Mouse (Mus musculus): Measurements from ENCODE around the gene Arhgap22.

Gene Arhgap22

GRCm38 (mm10) chr14:33329297-33329805 is 115.5 kb downstream of the Arhgap22 start:
- DNase-seq (ENCODE audit: low spot score in 2 of 2): no peak

- no peak for DNase-seq (ENCODE audit: low spot score in 2 of 2)
Observed at GRCm38 (mm10) chr14:33330986-33331385, 117.2 kb downstream of the Arhgap22 start.

GRCm38 (mm10) chr14:33331627-33332026 is 117.8 kb downstream of the Arhgap22 start:
- DNase-seq (ENCODE audit: low spot score in 2 of 2): no peak

- DNase-seq (ENCODE audit: low spot score in 2 of 2): no peak
Observed at GRCm38 (mm10) chr14:33333833-33334232, 120.0 kb downstream of the Arhgap22 start.

- no peak for DNase-seq (ENCODE audit: low spot score in 2 of 2)
Observed at GRCm38 (mm10) chr14:33334402-33334801, 120.6 kb downstream of the Arhgap22 start.

- no peak for DNase-seq (ENCODE audit: low spot score in 2 of 2)
Observed at GRCm38 (mm10) chr14:33335733-33336132, 121.9 kb downstream of the Arhgap22 start.

GRCm38 (mm10) chr14:33338684-33339083 is 124.9 kb downstream of the Arhgap22 start:
- no peak for DNase-seq (ENCODE audit: low spot score in 2 of 2)

GRCm38 (mm10) chr14:33343131-33343725 is 129.4 kb downstream of the Arhgap22 start:
- DNase-seq (ENCODE audit: low spot score in 2 of 2): no peak

- no peak for DNase-seq (ENCODE audit: low spot score in 2 of 2)
Observed at GRCm38 (mm10) chr14:33346546-33346945, 132.7 kb downstream of the Arhgap22 start.

- no peak for DNase-seq (ENCODE audit: low spot score in 2 of 2)
Observed at GRCm38 (mm10) chr14:33347738-33348137, 133.9 kb downstream of the Arhgap22 start.

GRCm38 (mm10) chr14:33348146-33348545 is 134.3 kb downstream of the Arhgap22 start:
- DNase-seq (ENCODE audit: low spot score in 2 of 2): no peak

- no peak for DNase-seq (ENCODE audit: low spot score in 2 of 2)
Observed at GRCm38 (mm10) chr14:33351019-33351418, 137.2 kb downstream of the Arhgap22 start.

GRCm38 (mm10) chr14:33351984-33352722 is 138.3 kb downstream of the Arhgap22 start:
- no peak for DNase-seq (ENCODE audit: low spot score in 2 of 2)

- no peak for DNase-seq (ENCODE audit: low spot score in 2 of 2)
Observed at GRCm38 (mm10) chr14:33352890-33353289, 139.1 kb downstream of the Arhgap22 start.

- no peak for DNase-seq (ENCODE audit: low spot score in 2 of 2)
Observed at GRCm38 (mm10) chr14:33355276-33355675, 141.4 kb downstream of the Arhgap22 start.

- DNase-seq (ENCODE audit: low spot score in 2 of 2): no peak
Observed at GRCm38 (mm10) chr14:33357600-33358368, 144.0 kb downstream of the Arhgap22 start.

GRCm38 (mm10) chr14:33358891-33359290 is 145.1 kb downstream of the Arhgap22 start:
- no peak for DNase-seq (ENCODE audit: low spot score in 2 of 2)

- no peak for DNase-seq (ENCODE audit: low spot score in 2 of 2)
Observed at GRCm38 (mm10) chr14:33361546-33361945, 147.7 kb downstream of the Arhgap22 start.

- DNase-seq (ENCODE audit: low spot score in 2 of 2): no peak
Observed at GRCm38 (mm10) chr14:33362122-33362521, 148.3 kb downstream of the Arhgap22 start.

GRCm38 (mm10) chr14:33362807-33363206 is 149.0 kb downstream of the Arhgap22 start:
- no peak for DNase-seq (ENCODE audit: low spot score in 2 of 2)

GRCm38 (mm10) chr14:33363611-33364010 is 149.8 kb downstream of the Arhgap22 start:
- DNase-seq (ENCODE audit: low spot score in 2 of 2): no peak

- DNase-seq (ENCODE audit: low spot score in 2 of 2): no peak
Observed at GRCm38 (mm10) chr14:33364061-33364460, 150.2 kb downstream of the Arhgap22 start.
